Mouse (Mus musculus) left cerebral cortex, adult 11 months (tissue): ENCODE measurements at regions not wholly inside any gene's neighbourhood (a gene's known extent, or its start where the extent isn't known, plus 50 kb on each side); places are given as distances from the start of the nearest gene placed in this dataset.

Source experiments
- DNase-seq: peaks from one replicate; pipeline ENCODE4 v3.0.0; 2022; ENCODE audit warnings: low spot score

DNA sequence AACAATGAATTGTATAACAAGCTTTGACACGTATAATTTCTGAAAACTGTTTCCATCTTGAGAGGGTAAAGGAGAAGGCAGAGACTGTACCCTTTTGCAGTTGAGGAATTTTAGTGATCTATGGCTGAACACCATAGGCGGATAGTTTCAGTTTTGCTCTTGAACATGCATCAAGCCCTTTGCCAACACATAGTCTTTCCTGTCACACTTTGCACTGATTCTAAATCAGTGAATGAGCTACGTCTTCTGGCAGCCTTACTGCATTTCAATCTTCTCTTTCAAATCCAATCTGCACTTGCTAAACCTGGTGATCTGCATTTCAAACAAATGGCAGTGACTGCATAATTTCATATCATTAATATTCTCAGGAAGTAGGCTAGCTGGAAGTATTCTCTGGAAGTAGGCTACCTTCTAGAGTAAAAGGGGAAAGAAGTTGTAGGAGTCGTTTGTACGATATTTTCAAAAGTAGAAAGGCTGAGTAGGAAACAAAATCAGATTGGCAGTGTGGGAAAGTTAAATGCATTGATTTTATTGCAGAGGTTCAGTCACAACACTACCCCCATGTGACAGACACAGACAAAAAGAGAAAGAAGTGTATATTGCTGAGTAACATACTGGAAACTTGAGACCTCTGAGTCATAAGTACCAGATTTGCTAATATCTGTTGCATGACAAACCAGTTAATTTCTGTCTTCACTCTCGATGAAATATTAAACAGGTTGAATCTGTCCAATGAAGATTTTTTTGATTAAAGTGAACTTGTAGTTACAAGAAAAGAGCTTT lies 983.3 kb upstream of the Nr2f1 start:
- DNase-seq: peak; percentile 1

DNA sequence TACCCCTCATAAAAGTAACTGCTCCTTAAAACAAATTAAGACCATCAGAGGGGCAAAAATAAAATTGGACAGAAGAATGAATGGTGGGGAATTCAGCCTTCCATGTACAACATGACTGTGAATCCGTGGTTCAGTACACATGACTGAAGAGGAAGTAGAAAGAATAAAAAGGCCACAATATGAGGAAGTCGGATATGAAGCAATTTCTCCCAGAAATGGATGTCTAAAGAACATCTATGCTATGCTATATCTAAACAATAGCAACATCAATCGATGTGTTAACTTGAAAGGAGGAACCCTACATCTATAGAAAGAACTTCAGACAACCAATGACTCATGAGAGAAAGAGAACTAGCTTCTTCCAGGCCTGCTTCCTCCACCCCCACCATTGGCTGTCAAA lies 959.2 kb upstream of the Nr2f1 start:
- DNase-seq: no peak

DNA sequence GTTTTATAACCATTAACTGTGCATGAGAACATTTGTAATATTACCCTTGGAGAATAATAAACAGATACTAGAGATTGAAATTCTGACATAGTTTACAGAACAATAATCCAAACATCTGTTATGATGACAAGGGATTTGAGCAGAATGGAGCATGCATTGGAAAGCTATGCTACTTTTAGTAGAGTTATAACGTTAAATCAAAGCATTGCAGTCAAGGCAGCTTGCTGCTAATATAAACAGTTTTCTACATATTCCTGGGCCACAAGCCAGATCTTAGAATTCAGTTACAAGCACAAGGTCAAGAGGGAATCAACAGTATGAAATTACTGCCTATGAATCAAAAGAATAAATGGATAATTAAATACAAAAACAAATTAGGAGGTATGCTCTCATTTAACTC lies 943.3 kb upstream of the Nr2f1 start:
- no peak for DNase-seq

DNA sequence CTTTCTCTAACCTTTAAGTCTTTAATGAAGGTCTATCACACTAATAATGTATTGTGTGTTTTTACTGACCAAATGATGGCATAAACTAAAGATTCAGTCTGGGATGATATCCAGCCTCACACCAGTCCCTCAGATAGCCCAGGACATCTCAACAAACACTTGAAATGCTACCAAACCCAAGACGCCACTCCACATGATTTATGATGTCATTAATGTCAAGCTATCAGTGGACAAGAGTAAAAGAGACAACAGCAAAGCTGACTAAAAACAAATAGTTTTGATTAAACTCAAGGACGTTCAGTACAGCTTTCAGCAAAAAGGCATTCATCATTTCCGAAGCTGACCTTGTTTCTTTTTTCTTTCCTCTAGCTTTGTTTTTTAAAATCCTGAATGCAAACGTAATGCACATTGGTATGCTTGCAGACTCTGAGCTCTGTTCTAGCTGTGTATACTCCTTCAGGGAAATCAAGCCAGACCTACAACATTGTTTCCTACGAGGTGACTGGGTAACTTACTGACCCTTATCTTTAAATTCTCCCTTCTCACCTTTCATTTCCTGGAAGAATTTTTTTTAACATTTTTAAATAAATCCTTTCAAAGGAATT lies 941.9 kb upstream of the Nr2f1 start:
- DNase-seq: no peak

DNA sequence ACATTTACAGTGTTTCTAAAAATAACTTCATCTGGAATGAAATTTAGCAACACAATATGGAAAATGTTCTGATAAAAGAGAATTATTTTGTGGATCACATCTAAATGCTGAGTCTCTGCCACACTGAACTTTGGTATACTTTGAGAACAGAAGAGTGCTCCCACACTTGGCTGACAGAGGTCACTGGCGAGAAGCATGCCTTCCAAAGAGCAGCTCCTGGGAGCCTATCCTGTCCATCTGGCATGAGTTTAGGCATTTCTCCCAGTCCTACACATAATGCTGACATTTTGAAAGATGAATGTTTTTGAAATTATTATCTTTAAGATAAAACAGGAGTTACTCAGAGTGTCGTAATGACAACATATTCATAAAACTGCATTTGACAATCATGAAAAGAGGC lies 939.2 kb upstream of the Nr2f1 start:
- DNase-seq: no peak

DNA sequence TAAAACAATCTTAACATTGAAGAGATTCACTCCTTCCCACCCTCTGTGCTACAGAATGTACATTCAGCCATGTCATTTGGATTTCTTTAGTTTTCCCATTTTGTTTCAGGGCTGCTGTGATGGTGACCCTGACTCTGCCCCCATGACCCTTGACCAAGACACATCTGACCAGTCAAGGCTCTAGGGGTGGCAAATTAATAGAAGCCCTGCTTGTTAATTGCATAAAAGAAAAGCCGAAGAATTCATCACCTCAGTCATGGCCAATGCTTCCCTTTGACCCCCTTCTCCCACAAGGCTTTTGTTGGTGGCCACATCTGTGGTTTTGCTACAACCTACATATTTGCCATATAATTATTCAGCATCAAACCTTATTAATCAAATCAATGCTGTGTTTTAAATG lies 937.2 kb upstream of the Nr2f1 start:
- no peak for DNase-seq
